Mouse (Mus musculus): ENCODE measurements at regions not wholly inside any gene's neighbourhood (a gene's known extent, or its start where the extent isn't known, plus 50 kb on each side); places are given as distances from the start of the nearest gene placed in this dataset.

DNA sequence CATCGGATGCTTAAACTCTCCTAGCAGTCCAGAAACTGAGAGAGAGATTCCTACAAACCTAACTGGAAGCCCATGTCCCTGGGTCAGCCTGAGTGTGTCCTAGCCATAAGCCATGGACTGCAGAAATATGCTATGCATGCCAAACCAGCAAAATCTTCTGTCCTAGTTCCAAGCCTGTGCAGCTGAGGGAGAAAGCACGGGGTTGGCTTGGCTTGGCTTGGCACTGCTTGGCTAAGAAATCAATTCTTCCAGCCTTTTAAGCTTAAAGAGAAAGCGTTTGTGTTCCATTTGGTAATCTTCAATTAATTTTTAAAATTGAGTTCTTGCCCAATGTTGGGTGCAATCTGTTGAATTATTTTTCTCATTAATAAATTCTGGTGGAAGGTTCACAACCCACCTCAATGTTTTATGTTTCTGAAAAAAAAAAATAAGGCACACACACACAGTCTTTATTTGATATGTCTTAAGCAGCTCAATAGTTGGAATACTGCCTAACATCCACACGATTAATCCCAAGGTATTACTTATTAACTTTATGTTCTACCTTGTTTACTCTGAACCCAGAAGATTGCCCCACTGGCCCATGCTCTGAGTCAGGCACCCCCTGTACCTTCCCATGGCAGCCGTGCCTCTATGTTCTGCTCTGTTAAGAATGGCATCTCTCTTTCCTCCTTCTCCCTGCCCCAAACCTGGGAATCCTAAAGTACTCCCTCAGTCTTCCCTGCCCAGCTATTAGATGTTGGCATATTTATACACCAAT, 1083.0 kb upstream of the Dsel start:
- H3K4me3 ChIP-seq (ENCODE audit: insufficient read depth, low read depth, low read length), result no peak overlapping the region
- DNase-seq, result peak; percentile 73
- TF ChIP-seq POLR2A (IDR thresholded peaks at IDR 0.05; ENCODE audit: low read depth, low read length), result no peak
- peak overlapping the region; percentile 56; the same call in 1 of the 2 replicates for H3K27ac ChIP-seq (ENCODE audit: insufficient read depth, low read depth, low read length)
- no peaks in the 10 kb centered on the region for H3K27me3 ChIP-seq (replicated peaks; ENCODE audit: control insufficient read depth, insufficient read depth, low read length)
- peaks cover 4% of the 10 kb centered on the region; the same call in 1 of the 2 replicates for H3K4me1 ChIP-seq (ENCODE audit: control insufficient read depth, insufficient read depth, low read length)
- H3K36me3 ChIP-seq (ENCODE audit: control insufficient read depth, insufficient read depth, low read length), result no peaks in the 10 kb centered on the region
- WGBS, result 34% methylated on average over 5 of the region's 5 CpGs

Measured in kidney, adult 2 months (tissue).